Mouse (Mus musculus): ENCODE results near the gene Pdk1. TPM values are rescaled to one million over a fixed set of nuclear protein-coding genes. Genes with fewer than 3 reads are reported as not detected.
"Not testable (repeated sequence)": the region's sequence is repeated elsewhere in the genome, so short reads cannot be mapped to it uniquely, and the experiment has no call there.

Pdk1 gene
- total RNA-seq, 2 experiments from 2014 or later = 30.1 to 30.8 TPM

GRCm38 (mm10) chr2:71873474-71874322, 674 bp downstream of the Pdk1 start:
- intact Hi-C loops (cut with DNase I) = no loop called here
- peak; percentile 14 for DNase-seq

DNA sequence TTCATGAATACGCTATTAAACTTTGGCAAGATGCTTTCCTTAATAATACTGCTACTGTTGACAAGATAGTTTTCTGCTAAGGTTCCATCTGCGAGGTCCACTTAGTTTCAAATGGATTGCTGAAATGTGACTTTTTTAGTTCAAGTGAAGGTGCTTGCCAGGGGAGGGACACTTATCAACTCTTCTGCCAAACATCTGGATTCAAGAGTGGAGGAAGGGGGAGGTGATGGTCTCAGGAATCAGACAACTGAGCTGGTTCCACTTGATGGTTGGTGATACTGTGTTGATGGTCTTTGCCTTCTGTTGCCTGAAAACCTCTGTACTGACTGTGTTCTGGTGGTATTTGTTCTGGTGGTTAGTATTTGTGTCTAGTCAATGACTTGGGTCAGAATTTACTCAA, 1.4 kb downstream of the Pdk1 start:
- intact Hi-C loops (cut with DNase I) = no loop called here
- DNase-seq = no peak

GRCm38 (mm10) chr2:71874836-71875235, 1.8 kb downstream of the Pdk1 start:
- intact Hi-C loops (cut with DNase I) = no loop called here
- no peak for DNase-seq

DNA sequence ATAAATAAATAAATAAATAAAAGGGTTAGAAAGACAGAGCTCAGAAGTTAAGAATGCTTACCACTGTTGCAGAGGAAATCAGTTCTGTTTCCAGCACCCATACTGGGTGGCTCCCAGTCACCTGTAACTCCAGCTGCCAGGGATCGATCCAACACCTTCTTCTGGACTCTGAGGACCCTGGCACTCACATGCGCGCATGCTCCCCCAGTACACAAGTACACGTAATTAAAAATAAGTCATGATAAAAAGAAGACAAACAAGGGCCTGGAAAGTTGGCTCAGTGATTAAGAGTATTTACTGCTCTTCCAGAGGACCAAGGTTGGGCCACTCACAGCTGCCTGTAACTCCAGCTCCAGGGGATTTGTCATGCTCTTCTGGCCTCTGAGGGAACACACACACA, 4.8 kb downstream of the Pdk1 start:
- DNase-seq = no peak
- intact Hi-C loops (cut with DNase I) = no loop called here

DNA sequence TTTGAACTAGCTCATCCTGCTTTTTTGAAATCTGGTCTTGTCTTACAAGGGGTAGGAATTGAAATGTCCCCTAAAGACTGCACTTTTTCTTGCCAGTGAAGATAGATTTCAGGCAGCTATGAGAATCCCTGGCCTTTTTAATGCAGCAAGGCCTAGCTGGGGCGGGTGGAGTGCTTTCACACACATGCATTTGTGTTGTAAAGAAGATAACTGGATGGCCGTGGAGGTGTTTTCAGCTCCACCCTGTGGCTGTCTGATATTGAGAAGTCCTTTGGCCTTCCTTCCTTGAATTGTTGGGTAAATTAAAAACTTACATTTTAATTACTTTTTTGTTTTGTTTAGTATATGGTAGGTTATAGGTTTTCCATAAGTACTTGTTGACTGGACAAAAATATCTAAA, 5.4 kb downstream of the Pdk1 start:
- intact Hi-C loops (cut with DNase I) = no loop called here
- DNase-seq = no peak

- intact Hi-C loops (cut with DNase I) = no loop called here
- DNase-seq = no peak
Observed at GRCm38 (mm10) chr2:71878943-71879342, 5.9 kb downstream of the Pdk1 start.

GRCm38 (mm10) chr2:71882914-71883651, 10.1 kb downstream of the Pdk1 start:
- intact Hi-C loops (cut with DNase I) = no loop called here
- no peak for DNase-seq

GRCm38 (mm10) chr2:71887269-71887668, 14.2 kb downstream of the Pdk1 start:
- intact Hi-C loops (cut with DNase I) = no loop called here

DNA sequence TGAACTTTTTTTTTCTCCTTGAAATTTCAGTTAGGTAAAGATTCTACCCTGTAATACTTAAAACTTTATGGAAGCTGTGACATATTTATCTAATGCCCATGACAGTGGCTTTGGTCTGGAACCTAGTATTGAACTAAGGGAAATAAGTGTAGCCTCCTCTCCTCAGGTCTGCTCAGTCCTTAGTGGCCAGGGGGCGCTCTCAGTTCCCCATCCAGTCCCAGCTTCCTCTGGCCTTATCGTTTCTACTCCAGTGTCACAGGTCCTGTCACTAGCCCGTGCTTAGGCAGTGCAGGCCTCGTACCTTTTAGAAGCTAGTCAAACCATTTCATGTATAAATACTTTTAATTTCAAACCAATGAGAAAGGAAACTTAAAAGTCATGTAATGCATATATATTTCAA, 15.4 kb downstream of the Pdk1 start:
- intact Hi-C loops (cut with DNase I) = no loop called here
- no peak for DNase-seq

More at GRCm38 (mm10) chr2:71887269-71887668, 14.2 kb downstream of the Pdk1 start:
- no peak for DNase-seq

DNA sequence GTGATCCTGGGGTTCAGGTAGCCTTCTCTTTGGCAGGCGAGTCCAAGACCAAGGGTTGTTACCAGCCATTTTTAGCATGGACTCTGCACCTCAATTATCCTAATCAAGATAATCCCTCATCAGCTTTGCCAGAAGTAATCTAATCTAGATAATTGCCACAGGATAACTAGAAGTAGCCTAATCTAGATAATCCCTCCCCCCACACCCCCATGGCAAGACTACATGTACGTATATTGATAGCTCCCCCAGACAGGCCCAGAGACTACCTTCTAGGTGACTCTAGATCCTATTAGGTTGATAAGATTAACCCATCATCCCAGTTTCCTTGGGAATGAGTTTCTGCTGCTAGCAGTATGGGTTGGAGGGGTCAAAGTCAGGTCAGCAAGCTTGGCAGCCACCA, 18.5 kb downstream of the Pdk1 start:
- DNase-seq = no peak
- intact Hi-C loops (cut with DNase I) = no loop called here

GRCm38 (mm10) chr2:71892741-71893349, 19.8 kb downstream of the Pdk1 start:
- DNase-seq = no peak
- intact Hi-C loops (cut with DNase I) = no loop called here

DNA sequence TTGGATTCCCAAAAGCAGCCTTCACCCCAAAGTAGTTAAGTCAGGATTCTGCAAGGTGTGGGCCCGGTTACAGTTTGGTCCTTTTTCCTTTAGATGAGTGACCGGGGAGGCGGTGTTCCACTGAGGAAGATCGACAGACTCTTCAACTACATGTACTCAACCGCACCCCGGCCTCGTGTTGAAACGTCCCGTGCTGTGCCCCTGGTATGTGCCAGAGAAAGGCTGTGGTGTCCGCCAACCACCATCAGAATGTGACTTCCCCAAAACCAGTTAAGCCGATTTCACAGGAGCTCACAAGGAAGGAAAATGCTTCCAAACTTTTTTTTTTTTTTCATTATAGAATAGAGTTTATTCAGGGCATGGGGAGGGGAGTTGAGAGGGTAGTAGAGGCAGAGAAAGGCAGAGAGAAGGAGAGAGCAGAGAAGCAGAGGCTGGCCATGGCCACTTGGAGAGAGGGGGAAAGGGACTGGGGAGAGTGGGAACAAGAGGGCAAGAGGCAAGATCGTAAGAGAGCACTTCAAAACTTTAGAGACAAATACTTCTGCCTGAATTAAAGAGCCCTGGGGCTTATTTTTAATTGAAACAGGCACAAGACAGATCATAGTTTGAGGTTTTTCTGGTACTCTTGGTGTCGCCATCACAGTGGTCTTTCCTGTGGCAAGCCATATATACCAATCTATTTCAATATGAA, 22.7 kb downstream of the Pdk1 start:
- intact Hi-C loops (cut with DNase I) = loop anchor here (5.0 kb wide), 2 partner anchors 62 to 142 kb away; no protein-coding TSS in a partner anchor
- DNase-seq = no peak

- DNase-seq = no peak
- intact Hi-C loops (cut with DNase I) = loop anchor here (5.0 kb wide), 2 partner anchors 60 to 140 kb away; no protein-coding TSS in a partner anchor
Observed at GRCm38 (mm10) chr2:71897420-71897819, 24.4 kb downstream of the Pdk1 start.

GRCm38 (mm10) chr2:71898335-71898856, 25.4 kb downstream of the Pdk1 start:
- peak; percentile 28 for DNase-seq
- intact Hi-C loops (cut with DNase I) = loop anchor here (5.0 kb wide), 2 partner anchors 59 to 139 kb away; no protein-coding TSS in a partner anchor

- DNase-seq = no peak
- intact Hi-C loops (cut with DNase I) = loop anchor here (5.0 kb wide), 2 partner anchors 57 to 137 kb away; no protein-coding TSS in a partner anchor
Observed at GRCm38 (mm10) chr2:71899886-71900285, 26.9 kb downstream of the Pdk1 start.

- intact Hi-C loops (cut with DNase I) = no loop called here
- no peak for DNase-seq
Observed at GRCm38 (mm10) chr2:71905154-71905553, 32.1 kb downstream of the Pdk1 start.

GRCm38 (mm10) chr2:71906356-71906755, 33.3 kb downstream of the Pdk1 start:
- intact Hi-C loops (cut with DNase I); DNase-seq: not testable (repeated sequence)

GRCm38 (mm10) chr2:71913911-71914310, 40.9 kb downstream of the Pdk1 start:
- intact Hi-C loops (cut with DNase I) = no loop called here
- no peak for DNase-seq

- intact Hi-C loops (cut with DNase I) = no loop called here
Observed at GRCm38 (mm10) chr2:71919227-71919647, 46.2 kb downstream of the Pdk1 start.

DNA sequence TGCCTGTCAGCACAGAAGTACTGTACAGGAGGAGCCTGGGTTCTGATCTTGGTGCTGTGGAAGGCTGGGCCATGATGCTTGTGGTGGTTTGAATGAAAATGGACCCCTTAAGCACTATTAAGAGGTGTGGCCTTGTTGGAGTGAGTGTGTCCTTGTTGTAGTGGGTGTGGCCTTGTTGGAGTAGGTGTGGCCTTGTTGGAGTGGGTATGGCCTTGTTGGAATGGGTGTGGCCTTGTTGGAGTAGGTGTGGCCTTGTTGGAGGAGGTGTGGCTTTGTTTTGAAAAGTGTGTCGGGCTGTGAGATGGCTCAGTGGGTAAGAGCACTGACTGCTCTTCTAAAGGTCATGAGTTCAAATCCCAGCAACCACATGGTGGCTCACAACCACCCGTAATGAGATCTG, 51.9 kb downstream of the Pdk1 start:
- DNase-seq; intact Hi-C loops (cut with DNase I): not testable (repeated sequence)

More at GRCm38 (mm10) chr2:71919227-71919647, 46.2 kb downstream of the Pdk1 start:
- DNase-seq = peak; percentile 17
